Mouse (Mus musculus): ENCODE data around the gene Foxred1. TPM values are rescaled to one million over a fixed set of nuclear protein-coding genes. Genes with fewer than 3 reads are reported as not detected.

Foxred1 gene
- polyA plus RNA-seq, 1 experiment from 2014 or later: 39.6 TPM

DNA sequence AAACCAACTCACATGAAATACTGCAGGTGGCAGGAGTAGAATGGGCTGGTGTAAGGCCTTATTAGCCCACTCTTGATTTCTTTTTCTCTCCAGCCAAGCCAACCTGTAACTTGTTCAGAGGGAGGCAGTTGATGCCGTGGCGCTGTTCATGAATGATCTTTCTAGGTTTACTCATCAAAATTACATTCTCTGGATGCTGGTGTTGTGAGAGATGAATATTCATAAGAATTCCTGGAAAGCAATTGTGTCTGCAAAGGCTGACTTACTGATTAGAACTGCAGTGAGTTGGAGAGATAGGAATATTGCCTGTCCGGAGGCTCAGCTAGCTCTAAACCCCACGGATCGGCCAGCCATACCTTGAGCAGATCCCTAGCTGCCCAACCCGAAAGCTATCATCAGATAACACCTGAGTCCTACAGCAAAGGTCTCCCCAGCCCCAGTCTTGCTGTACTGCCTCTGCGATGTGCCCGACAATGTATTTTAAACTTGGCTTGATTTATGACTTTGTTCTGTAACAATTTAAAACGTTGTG lies 10.3 kb downstream of the Foxred1 start:
- no peak for ATAC-seq (ENCODE audit: insufficient read depth)
- Histone ChIP-seq H3K9me3 (ENCODE audit: low read depth, low read length) (no peaks in the 10 kb centered on the region), H3K4me1 (ENCODE audit: insufficient read depth) (no peaks in the 10 kb centered on the region), H3K27me3 (ENCODE audit: insufficient read depth, low read length) (no peaks in the 10 kb centered on the region), H3K36me3 (ENCODE audit: insufficient read depth) (peaks cover 13% of the 10 kb centered on the region), H3K9ac (peak overlapping the region; percentile 85; the same call in 1 of the 2 replicates), H3K4me2 (peak overlapping the region; percentile 83), H3K27ac (ENCODE audit: low read depth) (no peak overlapping the region), H3K4me3 (ENCODE audit: low read depth, low read length) (peak overlapping the region; percentile 68)
- no peak for DNase-seq
- TF ChIP-seq CTCF (IDR thresholded peaks at IDR 0.05; ENCODE audit: low read depth): no peak
- WGBS: 41% methylated on average over 9 of the region's 9 CpGs

DNA sequence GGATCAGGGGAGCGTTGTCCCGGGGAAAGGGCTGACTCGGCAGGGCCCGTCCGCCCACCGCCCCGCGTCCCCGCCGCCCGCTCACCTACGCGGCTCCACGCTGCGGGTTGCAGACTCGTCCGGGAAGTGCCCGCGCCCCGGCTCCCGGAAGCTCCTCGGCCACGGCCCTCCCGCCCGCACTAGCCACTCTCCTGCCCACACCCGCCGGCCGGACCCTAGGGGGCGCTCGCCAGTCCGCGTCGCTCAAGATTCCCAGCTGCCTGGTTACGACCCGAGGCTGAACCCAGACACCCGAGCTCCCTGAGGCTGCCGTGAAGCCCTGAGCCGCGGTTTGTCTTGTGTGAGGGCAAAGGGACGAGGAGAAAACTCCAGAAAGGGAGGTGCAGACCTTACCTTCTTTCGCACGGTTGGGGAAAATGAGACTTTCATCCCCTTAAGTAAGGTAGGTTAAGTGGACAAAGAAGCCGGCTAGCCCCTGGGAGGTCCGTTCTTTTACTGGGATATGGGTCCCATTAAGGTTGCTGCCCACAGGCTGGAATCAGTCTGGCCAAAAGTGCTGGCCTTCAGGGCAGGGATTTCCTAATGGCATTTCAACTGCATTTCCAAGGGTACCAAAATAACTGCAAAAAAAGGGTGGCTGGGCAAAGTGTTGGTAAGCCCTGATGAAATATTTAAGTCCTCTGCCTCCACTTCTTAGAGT lies 10.9 kb downstream of the Foxred1 start, which contains the start of the genes Srpr and Tirap:
Srpr (plus strand) TSS at position 404 of the 700 bp plus-strand sequence.
Tirap (minus strand) TSS at position 520 of the 700 bp plus-strand sequence.
- Histone ChIP-seq H3K4me2 (peak within 1 kb of the TSS; percentile 83), H3K4me1 (ENCODE audit: insufficient read depth) (no peaks in the 10 kb centered on the region), H3K27ac (ENCODE audit: low read depth) (peak within 1 kb of the TSS; percentile 50; the same call in 1 of the 2 replicates), H3K36me3 (ENCODE audit: insufficient read depth) (peaks cover 8% of the 10 kb centered on the region), H3K9me3 (ENCODE audit: low read depth, low read length) (no peaks in the 10 kb centered on the region), H3K27me3 (ENCODE audit: insufficient read depth, low read length) (no peaks in the 10 kb centered on the region), H3K4me3 (ENCODE audit: low read depth, low read length) (peak within 1 kb of the TSS; percentile 68), H3K9ac (peak within 1 kb of the TSS; percentile 85)
- DNase-seq (peak; percentile 93), ATAC-seq (ENCODE audit: insufficient read depth) (peak; percentile 97)
- under 1% methylated on average over 44 of the region's 44 CpGs for WGBS
- peak; percentile 86 for TF ChIP-seq CTCF (IDR thresholded peaks at IDR 0.05; ENCODE audit: low read depth)

DNA sequence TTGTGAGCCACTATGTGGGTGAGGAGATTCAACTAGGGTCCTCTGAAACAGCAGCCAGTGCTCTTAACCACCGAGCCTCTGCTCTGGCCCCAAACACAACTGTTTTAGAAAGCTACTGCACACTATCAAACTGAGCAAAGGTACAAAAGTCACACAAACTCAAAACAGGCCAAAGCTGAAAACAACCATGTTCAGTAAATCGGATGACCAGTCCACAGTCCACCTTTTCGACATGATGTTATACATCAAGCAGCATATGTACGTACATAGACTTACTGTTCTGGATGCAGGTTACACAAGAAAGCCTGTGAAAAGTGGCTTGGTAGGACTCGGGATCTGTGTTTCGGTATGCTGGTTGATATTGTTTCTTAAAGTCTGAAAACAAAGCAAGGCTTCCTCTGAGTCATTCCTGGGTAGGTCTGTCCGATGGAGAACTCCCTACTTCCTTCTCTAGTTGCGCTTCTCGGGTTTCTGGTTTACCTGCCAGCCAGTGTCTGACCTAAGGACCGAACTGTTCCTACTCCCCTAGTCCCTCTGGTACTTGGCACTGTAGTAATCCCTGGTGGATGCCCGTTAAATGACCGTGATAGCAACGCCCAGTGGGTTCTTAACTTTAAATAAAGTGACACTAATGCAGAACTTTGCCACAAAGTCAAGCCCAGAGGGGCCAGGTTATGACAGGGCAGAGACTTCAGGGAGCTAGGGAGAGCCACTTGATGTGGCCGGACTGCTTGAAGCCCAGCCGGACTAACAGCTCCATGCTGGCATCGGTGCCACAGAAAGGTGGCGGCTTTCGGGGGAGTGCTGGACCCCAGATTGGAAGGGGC lies 11.7 kb downstream of the Foxred1 start:
- DNase-seq: peak; percentile 42
- Histone ChIP-seq H3K9me3 (ENCODE audit: low read depth, low read length) (no peaks in the 10 kb centered on the region), H3K4me1 (ENCODE audit: insufficient read depth) (no peaks in the 10 kb centered on the region), H3K4me3 (ENCODE audit: low read depth, low read length) (peak overlapping the region; percentile 68), H3K9ac (peak overlapping the region; percentile 85), H3K27ac (ENCODE audit: low read depth) (peak overlapping the region; percentile 50; the same call in 1 of the 2 replicates), H3K36me3 (ENCODE audit: insufficient read depth) (peaks cover under 1% of the 10 kb centered on the region; the same call in 1 of the 2 replicates), H3K27me3 (ENCODE audit: insufficient read depth, low read length) (no peaks in the 10 kb centered on the region), H3K4me2 (peak overlapping the region; percentile 83)
- no peak for TF ChIP-seq CTCF (IDR thresholded peaks at IDR 0.05; ENCODE audit: low read depth)
- ATAC-seq (ENCODE audit: insufficient read depth): peak; percentile 80; the same call in 1 of the 2 replicates
- WGBS: 24% methylated on average over 18 of the region's 18 CpGs

DNA sequence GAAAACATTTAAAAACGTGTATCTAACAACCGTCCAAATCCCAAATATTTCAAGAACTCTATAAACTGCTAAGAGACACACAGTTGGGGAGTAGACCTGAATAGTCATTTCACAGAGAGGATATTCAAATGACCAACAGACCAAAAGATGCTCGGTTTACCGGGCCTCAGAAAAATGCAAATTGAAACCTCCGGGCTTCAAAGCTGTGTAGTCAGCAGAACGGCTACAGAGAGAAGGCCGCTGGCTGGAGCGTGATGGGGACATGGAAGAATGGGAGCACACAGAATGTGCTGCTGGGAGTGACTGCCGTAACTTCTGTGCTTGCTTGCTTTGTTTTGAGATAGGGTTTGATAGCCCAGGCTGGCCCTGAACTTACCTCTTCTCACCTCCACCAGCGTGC lies 12.5 kb downstream of the Foxred1 start:
- Histone ChIP-seq H3K4me1 (ENCODE audit: insufficient read depth) (no peaks in the 10 kb centered on the region), H3K27me3 (ENCODE audit: insufficient read depth, low read length) (no peaks in the 10 kb centered on the region), H3K4me2 (peak overlapping the region; percentile 83; the same call in 1 of the 2 replicates), H3K27ac (ENCODE audit: low read depth) (no peak overlapping the region), H3K4me3 (ENCODE audit: low read depth, low read length) (no peak overlapping the region), H3K9ac (peak overlapping the region; percentile 85; the same call in 1 of the 2 replicates), H3K9me3 (ENCODE audit: low read depth, low read length) (no peaks in the 10 kb centered on the region), H3K36me3 (ENCODE audit: insufficient read depth) (no peaks in the 10 kb centered on the region)
- ATAC-seq (ENCODE audit: insufficient read depth): no peak
- DNase-seq: no peak
- WGBS: 79% methylated on average over 10 of the region's 10 CpGs
- no peak for TF ChIP-seq CTCF (IDR thresholded peaks at IDR 0.05; ENCODE audit: low read depth)

DNA sequence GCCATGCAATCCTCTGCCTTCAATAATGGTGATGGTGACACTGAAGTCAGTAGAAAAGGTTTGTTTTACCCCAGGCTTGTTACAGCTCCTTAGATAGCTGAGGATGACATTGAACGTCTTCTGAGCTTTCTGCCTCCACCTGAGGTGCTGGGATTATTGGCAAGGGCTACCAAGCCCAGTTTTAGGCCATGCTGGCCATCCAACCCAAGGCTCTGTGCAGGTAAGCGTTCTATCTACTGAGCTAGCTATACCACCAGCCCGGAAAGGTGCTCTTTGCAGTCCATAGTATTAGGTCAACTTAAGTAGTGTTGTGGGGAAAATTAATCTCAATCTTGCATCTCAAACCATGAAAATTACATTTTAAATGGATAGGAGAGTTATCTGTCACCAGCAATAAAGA lies 13.2 kb downstream of the Foxred1 start:
- Histone ChIP-seq H3K9me3 (ENCODE audit: low read depth, low read length) (no peaks in the 10 kb centered on the region), H3K27me3 (ENCODE audit: insufficient read depth, low read length) (no peaks in the 10 kb centered on the region), H3K27ac (ENCODE audit: low read depth) (no peak overlapping the region), H3K4me1 (ENCODE audit: insufficient read depth) (no peaks in the 10 kb centered on the region), H3K36me3 (ENCODE audit: insufficient read depth) (no peaks in the 10 kb centered on the region), H3K9ac (no peak overlapping the region), H3K4me3 (ENCODE audit: low read depth, low read length) (no peak overlapping the region), H3K4me2 (no peak overlapping the region)
- no peak for TF ChIP-seq CTCF (IDR thresholded peaks at IDR 0.05; ENCODE audit: low read depth)
- no peak for DNase-seq
- ATAC-seq (ENCODE audit: insufficient read depth): no peak
- 88% methylated on average over 3 of the region's 3 CpGs for WGBS

DNA sequence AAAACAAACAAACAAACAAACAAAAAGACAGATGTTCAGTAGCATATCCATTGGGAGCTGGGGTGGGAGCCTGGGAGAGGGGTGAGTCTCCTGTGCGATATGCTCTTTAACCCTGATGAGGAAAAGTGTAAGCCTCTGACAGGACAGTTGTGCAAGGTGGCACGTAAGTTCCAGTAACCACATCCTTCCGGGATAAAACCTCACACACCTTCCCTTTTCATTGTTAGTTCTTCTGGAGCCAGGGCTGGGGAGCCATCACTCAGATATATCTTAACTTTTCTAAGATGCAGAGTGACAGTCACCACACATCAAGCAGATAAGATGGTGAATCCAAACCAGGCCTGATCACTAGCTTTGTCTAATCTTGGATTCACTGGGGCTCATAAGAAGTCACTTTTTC lies 16.8 kb downstream of the Foxred1 start:
- H3K27ac ChIP-seq (ENCODE audit: low read depth): no peak overlapping the region
- WGBS: 89% methylated on average over 3 of the region's 3 CpGs
- no peaks in the 10 kb centered on the region for H3K27me3 ChIP-seq (ENCODE audit: insufficient read depth, low read length)
- H3K4me1 ChIP-seq (ENCODE audit: insufficient read depth): no peaks in the 10 kb centered on the region
- no peaks in the 10 kb centered on the region for H3K9me3 ChIP-seq (ENCODE audit: low read depth, low read length)
- H3K4me3 ChIP-seq (ENCODE audit: low read depth, low read length): no peak overlapping the region
- DNase-seq (no peak), ATAC-seq (ENCODE audit: insufficient read depth) (no peak)
- H3K36me3 ChIP-seq (ENCODE audit: insufficient read depth): peaks cover 14% of the 10 kb centered on the region; the same call in 1 of the 2 replicates
- H3K9ac ChIP-seq: no peak overlapping the region
- TF ChIP-seq CTCF (IDR thresholded peaks at IDR 0.05; ENCODE audit: low read depth): no peak
- H3K4me2 ChIP-seq: no peak overlapping the region

Measured in lung, embryonic 14.5 days (tissue).